ENCODE assay signal across 8 mouse cellular contexts in genomic region chr11:113651206-113651906, GRCm38 (mm10). TPM values are rescaled to one million over a fixed set of nuclear protein-coding genes. Genes with fewer than 3 reads are reported as not detected.
DNase-seq lines count a peak whose midpoint lies in the region; ATAC-seq and TF ChIP-seq lines count a peak whose summit lies in the region.

No protein-coding gene starts in this region.

- peak overlapping the region; percentile 40; the same call in 1 of the 2 replicates for H3K27ac ChIP-seq in gastrocnemius, adult 2 months
- H3K27ac ChIP-seq in hindbrain, embryonic 15.5 days (replicated peaks) = peak overlapping the region; percentile 55; the same call in 1 of the 2 replicates
- H3K27ac ChIP-seq in midbrain, embryonic 14.5 days (replicated peaks; ENCODE audit: low read depth, low read length) = no peak overlapping the region

- H3K4me1 ChIP-seq in hindbrain, embryonic 15.5 days (replicated peaks) = peaks cover 42% of the 10 kb centered on the region
- H3K4me1 ChIP-seq in midbrain, embryonic 14.5 days (ENCODE audit: control insufficient read depth, insufficient read depth, low read length) = peaks cover 9% of the 10 kb centered on the region

- no peak overlapping the region for H3K9ac ChIP-seq in hindbrain, embryonic 15.5 days
- no peak overlapping the region for H3K9ac ChIP-seq in midbrain, embryonic 14.5 days (replicated peaks; ENCODE audit: low read length)

- 61% methylated on average over 22 of the region's 22 CpGs for WGBS in hindbrain, embryonic 15.5 days
- 73% methylated on average over 22 of the region's 22 CpGs for WGBS in midbrain, embryonic 14.5 days

- H3K36me3 ChIP-seq in hindbrain, embryonic 15.5 days = peaks cover 39% of the 10 kb centered on the region
- H3K36me3 ChIP-seq in midbrain, embryonic 14.5 days (ENCODE audit: control insufficient read depth, insufficient read depth, low read length) = peaks cover 48% of the 10 kb centered on the region

- no peak for TF ChIP-seq CTCF in gastrocnemius, adult 2 months (IDR thresholded peaks at IDR 0.05)

- 0 out of 2 replicates have a peak, but pooled peaks have one; percentile 7 for ATAC-seq in hindbrain, embryonic 15.5 days (ENCODE audit: low FRiP score, low read depth)
- no peak for ATAC-seq in midbrain, embryonic 14.5 days (ENCODE audit: low FRiP score, low TSS enrichment)

- H3K4me2 ChIP-seq in hindbrain, embryonic 15.5 days = peak overlapping the region; percentile 66
- peak overlapping the region; percentile 67 for H3K4me2 ChIP-seq in midbrain, embryonic 14.5 days (ENCODE audit: low read length)

- H3K27me3 ChIP-seq in hindbrain, embryonic 15.5 days = no peaks in the 10 kb centered on the region
- H3K27me3 ChIP-seq in midbrain, embryonic 14.5 days (ENCODE audit: control insufficient read depth, insufficient read depth, low read length) = no peaks in the 10 kb centered on the region

- no peak overlapping the region for H3K4me3 ChIP-seq in gastrocnemius, adult 2 months
- no peak overlapping the region for H3K4me3 ChIP-seq in hindbrain, embryonic 15.5 days
- no peak overlapping the region for H3K4me3 ChIP-seq in midbrain, embryonic 14.5 days (replicated peaks; ENCODE audit: low read depth, low read length)

- DNase-seq in gastrocnemius, adult 2 months = no peak
- DNase-seq in gastrocnemius, postnatal 36 days = no peak
- peak; percentile 61 for DNase-seq in cerebellum, adult 8-10 months
- DNase-seq in midbrain, embryonic 14.5 days = no peak
- no peak for DNase-seq in right cerebral cortex, adult 18-20 months
- no peak for DNase-seq in heart, postnatal 4 days
- no peak for DNase-seq in lung, postnatal 4 days

- intact Hi-C loops in gastrocnemius, adult 2 months (cut with DNase I) = no loop called here
- intact Hi-C loops in gastrocnemius, postnatal 36 days (cut with DNase I) = loop anchor here (5.0 kb wide), 1 partner anchor 41 kb away; no protein-coding TSS in a partner anchor

- H3K9me3 ChIP-seq in hindbrain, embryonic 15.5 days = no peaks in the 10 kb centered on the region
- H3K9me3 ChIP-seq in midbrain, embryonic 14.5 days (ENCODE audit: control insufficient read depth, low read length) = no peaks in the 10 kb centered on the region

RNA-seq across cellular contexts. Expression of gene Slc39a11, which starts 1.5 kb away (rescaled TPM):
- 1 to 10 TPM; 1.8 to 3.0 TPM for total RNA-seq in gastrocnemius, adult 2 months (2021)
- total RNA-seq in gastrocnemius, postnatal 36 days (2021) = 1 to 10 TPM; 2.4 to 2.8 TPM
- 34.2 and 35.0 TPM in 2 replicates for polyA plus RNA-seq in hindbrain, embryonic 15.5 days (2015; fragmentation: Nextera tagmentation; extraction: Ambion mirVana)
- 28.5 and 31.1 TPM in 2 replicates for polyA plus RNA-seq in midbrain, embryonic 14.5 days (2014; fragmentation: Nextera tagmentation; extraction: Ambion mirVana)
- 1 to 10 TPM; 8.2 to 9.5 TPM for total RNA-seq in heart, postnatal 4 days (2021)

RNA-seq across cellular contexts. Expression of gene Cog1, which starts 2.4 kb away (rescaled TPM):
- 10 to 100 TPM; 18.5 to 19.1 TPM for total RNA-seq in gastrocnemius, adult 2 months (2021)
- 10 to 100 TPM; 18.2 to 18.9 TPM for total RNA-seq in gastrocnemius, postnatal 36 days (2021)
- 39.4 and 42.6 TPM in 2 replicates for polyA plus RNA-seq in hindbrain, embryonic 15.5 days (2015; fragmentation: Nextera tagmentation; extraction: Ambion mirVana)
- polyA plus RNA-seq in midbrain, embryonic 14.5 days (2014; fragmentation: Nextera tagmentation; extraction: Ambion mirVana) = 35.2 and 40.1 TPM in 2 replicates
- total RNA-seq in heart, postnatal 4 days (2021) = 10 to 100 TPM; 17.5 to 19.5 TPM

RNA-seq across cellular contexts. Expression of gene Sstr2, which starts 32.2 kb away (rescaled TPM):
- not detected for total RNA-seq in gastrocnemius, adult 2 months (2021)
- total RNA-seq in gastrocnemius, postnatal 36 days (2021) = not detected
- polyA plus RNA-seq in hindbrain, embryonic 15.5 days (2015; fragmentation: Nextera tagmentation; extraction: Ambion mirVana) = 26.8 and 28.1 TPM in 2 replicates
- polyA plus RNA-seq in midbrain, embryonic 14.5 days (2014; fragmentation: Nextera tagmentation; extraction: Ambion mirVana) = 18.0 and 23.3 TPM in 2 replicates
- total RNA-seq in heart, postnatal 4 days (2021) = not detected

RNA-seq across cellular contexts. Expression of gene Fam104a, which starts 32.6 kb away (rescaled TPM):
- total RNA-seq in gastrocnemius, adult 2 months (2021) = 10 to 100 TPM; 29.0 to 33.0 TPM
- 10 to 100 TPM; 26.7 to 27.6 TPM for total RNA-seq in gastrocnemius, postnatal 36 days (2021)
- polyA plus RNA-seq in hindbrain, embryonic 15.5 days (2015; fragmentation: Nextera tagmentation; extraction: Ambion mirVana) = 41.4 and 43.8 TPM in 2 replicates
- 42.9 and 46.1 TPM in 2 replicates for polyA plus RNA-seq in midbrain, embryonic 14.5 days (2014; fragmentation: Nextera tagmentation; extraction: Ambion mirVana)
- total RNA-seq in heart, postnatal 4 days (2021) = 10 to 100 TPM; 25.2 to 27.3 TPM

RNA-seq across cellular contexts. Expression of gene D11Wsu47e, which starts 32.9 kb away (rescaled TPM):
- total RNA-seq in gastrocnemius, adult 2 months (2021) = 1 to 10 TPM; 4.5 to 6.3 TPM
- 1 to 10 TPM; 3.4 to 3.8 TPM for total RNA-seq in gastrocnemius, postnatal 36 days (2021)
- polyA plus RNA-seq in hindbrain, embryonic 15.5 days (2015; fragmentation: Nextera tagmentation; extraction: Ambion mirVana) = 23.5 and 24.2 TPM in 2 replicates
- polyA plus RNA-seq in midbrain, embryonic 14.5 days (2014; fragmentation: Nextera tagmentation; extraction: Ambion mirVana) = 25.5 and 28.8 TPM in 2 replicates
- total RNA-seq in heart, postnatal 4 days (2021) = 1 to 10 TPM; 9.1 to 9.9 TPM
